Mouse (Mus musculus) bone marrow macrophage, adult 2 months (primary cell): ENCODE data around the gene Aco2.

ENCODE experiments used
- CTCF ChIP-seq: IDR thresholded peaks from 2 replicates; pipeline ENCODE4 v1.5.1; 2012; ENCODE audit warnings: low read depth, mild to moderate bottlenecking, low read length, moderate library complexity
- POLR2A ChIP-seq: IDR thresholded peaks from 2 replicates; pipeline ENCODE4 v1.6.1; 2012; ENCODE audit warnings: mild to moderate bottlenecking, low read depth, low read length, borderline replicate concordance

GRCm38 (mm10) chr15:81851375-81851774, 20.7 kb upstream of the Aco2 start:
- TF ChIP-seq CTCF (no peak), POLR2A (no peak)
